Mouse (Mus musculus) erythroblast, embryonic 14.5 days (primary cell): ENCODE results near the gene Gnl1.

Source experiments
- GATA1 ChIP-seq: IDR thresholded peaks from 2 replicates; pipeline ENCODE4 v1.6.1; 2012; ENCODE audit warnings: low read length, inconsistent platforms, mixed read lengths
- TAL1 ChIP-seq: IDR thresholded peaks from 3 replicates; pipeline ENCODE4 v1.6.1; 2012; ENCODE audit warnings: low read length, inconsistent platforms, mixed read lengths

DNA sequence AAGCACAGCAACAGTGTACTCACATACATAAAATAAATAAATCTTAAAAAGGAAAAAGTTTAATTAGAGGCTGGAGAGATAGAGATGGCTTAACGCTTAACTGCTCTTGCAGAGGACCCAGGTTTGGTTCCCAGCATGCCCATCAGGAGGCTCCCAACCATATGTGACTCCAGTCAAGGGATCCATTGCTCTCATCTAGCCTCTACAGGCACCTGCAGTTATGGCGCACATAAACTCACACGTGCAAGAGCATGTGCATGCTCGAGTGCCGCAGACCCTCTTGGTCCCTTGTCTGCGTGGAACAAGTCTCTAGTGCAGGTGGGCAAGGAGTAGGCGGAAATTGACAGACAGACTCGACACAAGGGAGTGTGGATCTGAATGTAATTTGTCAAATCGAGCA is 42.4 kb downstream of the Gnl1 start:
- no peak for TF ChIP-seq GATA1
- TF ChIP-seq TAL1, result no peak
